Mouse (Mus musculus): ENCODE data around the gene Etaa1. TPM values are rescaled to one million over a fixed set of nuclear protein-coding genes. Genes with fewer than 3 reads are reported as not detected.
"Not testable (repeated sequence)": the region's sequence is repeated elsewhere in the genome, so short reads cannot be mapped to it uniquely, and the experiment has no call there.

The Etaa1 gene
- polyA plus RNA-seq, 1 experiment from 2014 or later, result 7.0 TPM

DNA sequence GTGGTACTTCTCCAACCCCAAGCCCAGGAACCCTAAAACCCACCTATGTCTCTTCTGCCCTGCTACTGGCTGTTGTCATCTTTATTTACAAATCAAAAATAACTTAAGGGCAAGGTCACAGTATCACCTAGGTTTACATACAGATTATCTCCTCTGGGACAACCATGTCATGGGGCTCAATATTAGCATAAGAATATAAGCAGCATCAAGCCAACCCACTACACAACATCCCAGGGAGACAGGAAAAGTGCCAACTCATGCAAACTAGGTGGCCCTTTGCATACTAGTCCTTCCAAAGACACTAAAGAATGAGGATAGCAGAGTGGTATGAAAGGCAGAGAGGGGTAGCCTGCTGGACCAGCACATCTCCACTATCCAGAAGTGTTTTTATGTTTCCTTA lies 15.7 kb downstream of the Etaa1 start:
- no peaks in the 10 kb centered on the region for H3K9me3 ChIP-seq (ENCODE audit: control insufficient read depth, low read length)
- no peak overlapping the region for H3K9ac ChIP-seq (ENCODE audit: low read depth, low read length)
- H3K36me3 ChIP-seq (ENCODE audit: control insufficient read depth, insufficient read depth, low read length), result 0 out of 2 replicates have a peak, but pooled peaks cover 4% of the 10 kb centered on the region
- no peaks in the 10 kb centered on the region for H3K27me3 ChIP-seq (replicated peaks; ENCODE audit: control insufficient read depth, insufficient read depth, low read length)
- H3K27ac ChIP-seq (ENCODE audit: low read length), result no peak overlapping the region
- no peak overlapping the region for H3K4me2 ChIP-seq (ENCODE audit: low read depth, low read length)
- ATAC-seq, result no peak
- H3K4me3 ChIP-seq (ENCODE audit: low read length), result no peak overlapping the region
- H3K4me1 ChIP-seq (ENCODE audit: control insufficient read depth, insufficient read depth, low read length), result no peaks in the 10 kb centered on the region

DNA sequence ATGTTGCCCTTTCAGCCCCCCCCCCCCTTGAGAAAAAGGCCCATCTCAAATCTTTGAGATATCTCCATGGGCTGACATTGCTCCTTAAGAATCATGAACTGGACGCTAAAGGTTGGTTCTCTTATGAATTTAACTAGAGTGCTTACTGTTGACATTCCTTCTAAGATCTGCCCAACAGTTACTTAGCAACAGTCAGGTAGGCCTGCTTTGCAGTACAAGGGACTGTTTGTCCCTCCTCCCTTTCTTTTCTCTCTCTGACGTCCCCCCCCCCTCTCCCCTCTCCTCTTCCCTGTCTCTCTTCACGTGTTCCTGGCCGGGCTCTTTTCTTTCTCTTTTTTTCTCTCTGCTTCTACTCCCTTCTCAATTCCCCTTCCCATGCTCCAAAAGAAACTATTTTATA lies 35.8 kb downstream of the Etaa1 start:
- Histone ChIP-seq H3K4me1 (ENCODE audit: control insufficient read depth, insufficient read depth, low read length) (no peaks in the 10 kb centered on the region), H3K9me3 (ENCODE audit: control insufficient read depth, low read length) (no peaks in the 10 kb centered on the region), H3K4me2 (ENCODE audit: low read depth, low read length) (no peak overlapping the region), H3K27me3 (replicated peaks; ENCODE audit: control insufficient read depth, insufficient read depth, low read length) (no peaks in the 10 kb centered on the region), H3K9ac (ENCODE audit: low read depth, low read length) (no peak overlapping the region), H3K4me3 (ENCODE audit: low read length) (no peak overlapping the region), H3K36me3 (ENCODE audit: control insufficient read depth, insufficient read depth, low read length) (no peaks in the 10 kb centered on the region), H3K27ac (ENCODE audit: low read length) (no peak overlapping the region)
- ATAC-seq, result no peak
- 67% methylated on average over 4 of the region's 4 CpGs for WGBS

DNA sequence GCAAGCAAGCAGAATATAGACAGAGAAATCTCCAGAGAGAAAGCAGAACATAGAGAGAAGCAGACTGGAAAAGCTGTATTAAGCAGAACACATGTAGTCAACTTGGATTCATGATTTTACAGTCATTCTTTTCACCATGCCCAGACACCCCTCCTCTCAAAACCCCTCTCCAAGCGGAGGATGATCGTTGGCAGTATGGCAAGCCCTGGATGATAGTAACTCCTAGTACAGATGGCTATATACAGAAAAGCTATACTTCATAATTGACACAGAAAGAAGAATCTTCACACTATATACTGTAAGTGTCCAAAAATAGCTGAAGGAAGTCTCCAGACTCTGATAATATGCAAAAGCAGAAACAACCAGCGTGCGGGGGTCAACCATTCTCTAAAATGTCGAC lies 36.6 kb downstream of the Etaa1 start:
- Histone ChIP-seq H3K9ac (ENCODE audit: low read depth, low read length) (no peak overlapping the region), H3K4me2 (ENCODE audit: low read depth, low read length) (no peak overlapping the region), H3K4me3 (ENCODE audit: low read length) (no peak overlapping the region), H3K36me3 (ENCODE audit: control insufficient read depth, insufficient read depth, low read length) (no peaks in the 10 kb centered on the region), H3K4me1 (ENCODE audit: control insufficient read depth, insufficient read depth, low read length) (no peaks in the 10 kb centered on the region), H3K27me3 (replicated peaks; ENCODE audit: control insufficient read depth, insufficient read depth, low read length) (no peaks in the 10 kb centered on the region), H3K9me3 (ENCODE audit: control insufficient read depth, low read length) (no peaks in the 10 kb centered on the region), H3K27ac (ENCODE audit: low read length) (no peak overlapping the region)
- WGBS, result 91% methylated on average over 5 of the region's 5 CpGs
- ATAC-seq, result no peak

DNA sequence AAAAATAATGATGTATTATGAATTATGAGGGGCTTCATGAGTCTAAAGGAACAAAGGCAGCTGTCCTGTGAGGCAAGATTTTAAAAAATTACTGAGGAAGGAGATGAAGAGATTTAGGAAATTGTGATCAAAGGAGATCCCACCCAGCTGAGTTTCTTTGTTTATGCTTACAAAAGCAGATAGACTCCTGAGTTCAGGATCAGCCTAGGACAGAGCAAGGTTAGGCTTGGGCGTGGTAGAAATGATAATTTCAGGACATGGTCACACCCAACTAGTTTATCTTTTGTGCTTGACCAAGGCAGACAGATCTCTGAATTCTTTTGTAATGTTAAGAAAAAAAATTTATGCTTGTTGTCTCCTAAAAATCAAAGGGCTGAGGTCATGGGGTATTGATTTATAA lies 37.2 kb downstream of the Etaa1 start:
- Histone ChIP-seq H3K27ac (ENCODE audit: low read length) (no peak overlapping the region), H3K9me3 (ENCODE audit: control insufficient read depth, low read length) (no peaks in the 10 kb centered on the region), H3K27me3 (replicated peaks; ENCODE audit: control insufficient read depth, insufficient read depth, low read length) (no peaks in the 10 kb centered on the region), H3K4me3 (ENCODE audit: low read length) (no peak overlapping the region), H3K4me2 (ENCODE audit: low read depth, low read length) (no peak overlapping the region), H3K36me3 (ENCODE audit: control insufficient read depth, insufficient read depth, low read length) (no peaks in the 10 kb centered on the region), H3K9ac (ENCODE audit: low read depth, low read length) (no peak overlapping the region), H3K4me1 (ENCODE audit: control insufficient read depth, insufficient read depth, low read length) (no peaks in the 10 kb centered on the region)
- 91% methylated on average over 1 of the region's 1 CpGs for WGBS
- no peak for ATAC-seq

DNA sequence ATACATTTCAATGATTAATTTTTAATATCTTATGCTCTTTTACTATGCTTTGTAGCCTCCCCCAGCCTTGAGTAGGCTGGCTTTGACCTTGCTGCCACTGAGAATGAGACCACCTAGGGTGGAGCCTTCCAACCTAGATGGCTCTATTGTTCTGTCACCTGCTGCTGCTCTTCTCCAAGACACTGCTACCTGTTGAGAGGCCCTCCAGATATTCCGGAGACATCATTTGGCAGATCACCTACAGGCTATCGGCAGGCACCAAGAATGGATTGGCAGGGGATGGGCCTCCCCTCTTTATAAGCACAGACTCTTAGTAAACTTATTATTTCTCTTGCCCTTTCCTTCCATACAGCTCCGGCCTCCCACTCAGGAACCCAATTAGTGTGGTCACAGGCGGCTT lies 52.7 kb downstream of the Etaa1 start:
- not testable (repeated sequence) for H3K9ac ChIP-seq (ENCODE audit: low read depth, low read length); H3K4me3 ChIP-seq (ENCODE audit: low read length); H3K4me2 ChIP-seq (ENCODE audit: low read depth, low read length); H3K4me1 ChIP-seq (ENCODE audit: control insufficient read depth, insufficient read depth, low read length); H3K36me3 ChIP-seq (ENCODE audit: control insufficient read depth, insufficient read depth, low read length); H3K27me3 ChIP-seq (replicated peaks; ENCODE audit: control insufficient read depth, insufficient read depth, low read length); ATAC-seq; H3K9me3 ChIP-seq (ENCODE audit: control insufficient read depth, low read length); H3K27ac ChIP-seq (ENCODE audit: low read length)
- 91% methylated on average over 4 of the region's 4 CpGs for WGBS
